In the genomic region with DNA sequence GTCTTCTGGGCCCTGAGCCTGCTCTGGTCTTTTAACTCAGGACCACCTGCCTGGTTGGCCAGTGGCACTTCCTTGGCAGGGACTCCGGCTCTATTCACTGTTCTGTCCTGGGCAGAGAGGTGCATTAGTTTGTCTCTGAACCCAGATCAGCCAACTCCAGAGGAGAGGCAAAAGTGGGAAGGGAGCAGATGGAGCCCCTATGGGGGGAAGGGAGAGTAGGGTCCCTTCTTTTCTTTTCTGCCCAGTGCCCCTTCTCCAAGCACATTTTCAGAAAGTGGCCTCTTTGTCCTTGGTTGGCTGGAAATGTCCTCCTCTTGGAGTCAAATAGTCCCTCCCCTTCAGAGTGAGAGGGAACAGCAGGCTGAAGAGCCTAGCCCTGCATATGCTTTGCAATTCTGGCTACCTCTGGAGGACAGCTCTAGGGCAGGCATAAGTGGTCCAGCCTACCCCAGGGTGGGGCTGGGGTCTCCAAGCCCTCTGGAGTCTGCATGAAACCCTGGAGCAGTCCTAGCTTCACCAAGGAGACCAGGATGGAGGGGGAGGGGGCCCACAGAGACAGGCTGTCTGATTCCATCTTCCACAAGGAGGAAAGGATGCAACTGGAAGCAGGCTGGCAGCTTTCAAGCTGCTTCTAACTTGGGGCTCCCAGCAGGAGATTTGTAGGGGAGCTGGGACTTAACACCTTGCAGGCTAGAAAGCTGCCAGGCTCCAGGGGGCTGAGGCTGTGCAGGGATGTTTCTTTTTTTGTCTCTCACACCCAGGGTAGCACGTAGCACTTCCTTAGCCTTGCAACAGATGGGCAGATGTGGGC, we compare ENCODE assay signal across 11 mouse cellular contexts. TPM values are rescaled to one million over a fixed set of nuclear protein-coding genes. Genes with fewer than 3 reads are reported as not detected.
DNase-seq lines count a peak whose midpoint lies in the region; ATAC-seq and TF ChIP-seq lines count a peak whose summit lies in the region.
"Had no signal": no experiment of that assay in that cellular context is flagged by ENCODE, and none has a peak within 500 bp of the region (broad histone marks: within the 10 kb centered on the region; RNA-seq: fewer than 3 reads in every experiment).

No protein-coding gene starts in this region.

- H3K36me3 ChIP-seq in heart, embryonic 13.5 days, result no peaks in the 10 kb centered on the region
- no peaks in the 10 kb centered on the region for H3K36me3 ChIP-seq in heart, adult 2 months (ENCODE audit: control insufficient read depth, insufficient read depth, low read length)
- H3K36me3 ChIP-seq in intestine, embryonic 15.5 days, result no peaks in the 10 kb centered on the region

- no peak overlapping the region for H3K27ac ChIP-seq in heart, embryonic 13.5 days (replicated peaks)
- H3K27ac ChIP-seq in heart, adult 2 months, result no peak overlapping the region
- H3K27ac ChIP-seq in intestine, embryonic 15.5 days, result no peak overlapping the region
- H3K27ac ChIP-seq: limb, embryonic 13.5 days had no signal

- H3K9me3 ChIP-seq in heart, embryonic 13.5 days, result no peaks in the 10 kb centered on the region
- no peaks in the 10 kb centered on the region for H3K9me3 ChIP-seq in intestine, embryonic 15.5 days
- H3K9me3 ChIP-seq: limb, embryonic 13.5 days had no signal

- TF ChIP-seq POLR2A in heart, adult 2 months (IDR thresholded peaks at IDR 0.05; ENCODE audit: insufficient read depth, low read depth, low read length), result no peak

- ATAC-seq in heart, embryonic 13.5 days (ENCODE audit: extremely low read depth, insufficient number of reproducible peaks, low FRiP score, low TSS enrichment), result no peak
- ATAC-seq in intestine, embryonic 15.5 days, result no peak

- no peak for TF ChIP-seq EP300 in heart, adult 2 months (IDR thresholded peaks at IDR 0.05; ENCODE audit: insufficient read depth, low read depth, low read length)

- no peak for DNase-seq in heart, adult 2 months
- DNase-seq in frontal cortex, postnatal 36 days (ENCODE audit: low spot score in 2 of 2), result peak; percentile 81 to 90
- DNase-seq in left cerebral cortex, postnatal 10 days (ENCODE audit: extremely low spot score in 1 of 2, low spot score in 2 of 2), result peak; percentile 54 to 69
- peak; percentile 78 to 87 for DNase-seq in right cerebral cortex, postnatal 10 days (ENCODE audit: low spot score in 2 of 2)
- no peak for DNase-seq in c-Kit-positive CD71-positive TER-119-positive erythroid progenitor cells, embryonic 14.5 days (ENCODE audit: low spot score)
- DNase-seq in thymus, postnatal 25 days, result no peak
- DNase-seq: heart, adult 18-20 months had no signal

- H3K27me3 ChIP-seq in heart, embryonic 13.5 days (replicated peaks), result no peaks in the 10 kb centered on the region; the same call in 1 of the 2 replicates
- H3K27me3 ChIP-seq in heart, adult 2 months (ENCODE audit: control insufficient read depth, insufficient read depth, low read length), result 0 out of 2 replicates have a peak, but pooled peaks cover 1% of the 10 kb centered on the region
- no peaks in the 10 kb centered on the region for H3K27me3 ChIP-seq in intestine, embryonic 15.5 days (replicated peaks)

- TF ChIP-seq CTCF in heart, adult 2 months (IDR thresholded peaks at IDR 0.05), result no peak

- H3K79me2 ChIP-seq in heart, adult 2 months (replicated peaks; ENCODE audit: control insufficient read depth, insufficient read depth, low read length), result no peaks in the 10 kb centered on the region

- no peak overlapping the region for H3K9ac ChIP-seq in heart, embryonic 13.5 days
- no peak overlapping the region for H3K9ac ChIP-seq in heart, adult 2 months (ENCODE audit: low read depth, low read length)
- H3K9ac ChIP-seq in intestine, embryonic 15.5 days, result no peak overlapping the region
- H3K9ac ChIP-seq: limb, embryonic 13.5 days had no signal

- WGBS in heart, embryonic 13.5 days, result 40% methylated on average over 2 of the region's 2 CpGs
- 41% methylated on average over 2 of the region's 2 CpGs for WGBS in heart, adult 2 months
- 54% methylated on average over 2 of the region's 2 CpGs for WGBS in intestine, embryonic 15.5 days

- H3K4me3 ChIP-seq in heart, embryonic 13.5 days, result no peak overlapping the region
- no peak overlapping the region for H3K4me3 ChIP-seq in heart, adult 2 months
- H3K4me3 ChIP-seq in intestine, embryonic 15.5 days (replicated peaks), result no peak overlapping the region
- H3K4me3 ChIP-seq: limb, embryonic 13.5 days; myocyte had no signal

- 0 out of 2 replicates have a peak overlapping the region, but pooled peaks have one; percentile 12 for H3K4me2 ChIP-seq in heart, embryonic 13.5 days
- H3K4me2 ChIP-seq in intestine, embryonic 15.5 days (replicated peaks), result no peak overlapping the region
- H3K4me2 ChIP-seq: limb, embryonic 13.5 days had no signal

- intact Hi-C loops in heart, adult 2 months (cut with DNase I), result no loop called here
- intact Hi-C loops in left cerebral cortex, postnatal 10 days (cut with DNase I), result no loop called here

- peaks cover 12% of the 10 kb centered on the region for H3K4me1 ChIP-seq in heart, embryonic 13.5 days
- H3K4me1 ChIP-seq in heart, adult 2 months (ENCODE audit: control insufficient read depth, insufficient read depth, low read length), result no peaks in the 10 kb centered on the region
- no peaks in the 10 kb centered on the region for H3K4me1 ChIP-seq in intestine, embryonic 15.5 days (replicated peaks)

RNA-seq across cellular contexts. Expression of a gene that starts 49.3 kb away (rescaled TPM):
- 1.4 and 2.2 TPM in 2 replicates for polyA plus RNA-seq in heart, embryonic 13.5 days (2015; fragmentation: Nextera tagmentation; extraction: Ambion mirVana)
- 1 to 10 TPM; 1.4 to 1.7 TPM for total RNA-seq in heart, adult 2 months (2021)
- polyA plus RNA-seq in heart, adult 2 months (2012; rRNA removed), result 4.5 and 7.7 TPM in 2 replicates
- 10 to 100 TPM; 27.7 to 28.8 TPM for total RNA-seq in left cerebral cortex, postnatal 10 days (2021)
- 39.1 and 43.5 TPM in 2 replicates for polyA plus RNA-seq in intestine, embryonic 15.5 days (2015; fragmentation: Nextera tagmentation; extraction: Ambion mirVana)
- polyA plus RNA-seq: myocyte had no signal

RNA-seq across cellular contexts. Expression of a gene that starts 59.3 kb away (rescaled TPM):
- polyA plus RNA-seq in heart, embryonic 13.5 days (2015; fragmentation: Nextera tagmentation; extraction: Ambion mirVana), result 0.31 and 0.35 TPM in 2 replicates
- under 1 TPM; 0.29 to 0.50 TPM for total RNA-seq in heart, adult 2 months (2021)
- 0.12 and 0.76 TPM in 2 replicates for polyA plus RNA-seq in heart, adult 2 months (2012; rRNA removed)
- total RNA-seq in left cerebral cortex, postnatal 10 days (2021), result 1,000 to 10,000 TPM; 1,314 to 1,339 TPM
- polyA plus RNA-seq in intestine, embryonic 15.5 days (2015; fragmentation: Nextera tagmentation; extraction: Ambion mirVana), result 0.15 and 0.36 TPM in 2 replicates

Comparison
In these comparisons a context has a peak if more than half of its experiments do, and no peak if none do; other contexts are left out.
1. DNase-seq: peak in frontal cortex, postnatal 36 days (2 of 2), left cerebral cortex, postnatal 10 days (2 of 2) and right cerebral cortex, postnatal 10 days (2 of 2); none in heart, adult 2 months (0 of 2), c-Kit-positive CD71-positive TER-119-positive erythroid progenitor cells, embryonic 14.5 days (single experiment) and thymus, postnatal 25 days (single experiment).